Mouse (Mus musculus): ENCODE data around the gene Hp.
A peak's percentile ranks its signal among the peaks of the same experiment; 100 is the strongest.

DNA sequence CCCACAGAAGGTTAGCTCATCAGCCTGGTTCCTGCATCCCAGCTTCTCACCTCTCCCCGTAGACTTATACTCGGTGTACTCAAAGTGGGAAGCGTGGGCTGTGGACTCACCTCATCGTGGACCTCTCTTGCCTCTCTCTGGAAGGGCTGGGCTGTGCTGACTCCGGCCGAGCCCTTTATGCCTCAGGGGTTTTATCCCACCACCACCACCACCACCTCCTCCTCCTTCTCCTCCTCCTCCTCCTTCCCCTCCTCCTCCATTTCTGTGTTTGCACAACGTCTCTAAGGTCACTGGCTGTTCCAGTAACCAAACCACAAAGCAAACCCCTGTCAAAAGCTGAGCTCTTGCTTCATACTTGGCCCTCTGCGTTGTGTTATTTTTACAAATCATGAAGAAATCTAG lies at the start of gene Hp:
- no peak for TF ChIP-seq CTCF (IDR thresholded peaks at IDR 0.05; ENCODE audit: control insufficient read depth, insufficient read depth, low read length)
- peak; percentile 83 for TF ChIP-seq POLR2A (IDR thresholded peaks at IDR 0.05; ENCODE audit: borderline replicate concordance, control insufficient read depth, low read depth, low read length)

Measured in bone marrow, adult 2 months (tissue).